Mouse (Mus musculus): ENCODE data around the gene Ttc36. TPM values are rescaled to one million over a fixed set of nuclear protein-coding genes. Genes with fewer than 3 reads are reported as not detected.
"Not testable (repeated sequence)": the region's sequence is repeated elsewhere in the genome, so short reads cannot be mapped to it uniquely, and the experiment has no call there.

Ttc36 gene
- total RNA-seq, 2 experiments from 2014 or later: 26.5 to 40.4 TPM

DNA sequence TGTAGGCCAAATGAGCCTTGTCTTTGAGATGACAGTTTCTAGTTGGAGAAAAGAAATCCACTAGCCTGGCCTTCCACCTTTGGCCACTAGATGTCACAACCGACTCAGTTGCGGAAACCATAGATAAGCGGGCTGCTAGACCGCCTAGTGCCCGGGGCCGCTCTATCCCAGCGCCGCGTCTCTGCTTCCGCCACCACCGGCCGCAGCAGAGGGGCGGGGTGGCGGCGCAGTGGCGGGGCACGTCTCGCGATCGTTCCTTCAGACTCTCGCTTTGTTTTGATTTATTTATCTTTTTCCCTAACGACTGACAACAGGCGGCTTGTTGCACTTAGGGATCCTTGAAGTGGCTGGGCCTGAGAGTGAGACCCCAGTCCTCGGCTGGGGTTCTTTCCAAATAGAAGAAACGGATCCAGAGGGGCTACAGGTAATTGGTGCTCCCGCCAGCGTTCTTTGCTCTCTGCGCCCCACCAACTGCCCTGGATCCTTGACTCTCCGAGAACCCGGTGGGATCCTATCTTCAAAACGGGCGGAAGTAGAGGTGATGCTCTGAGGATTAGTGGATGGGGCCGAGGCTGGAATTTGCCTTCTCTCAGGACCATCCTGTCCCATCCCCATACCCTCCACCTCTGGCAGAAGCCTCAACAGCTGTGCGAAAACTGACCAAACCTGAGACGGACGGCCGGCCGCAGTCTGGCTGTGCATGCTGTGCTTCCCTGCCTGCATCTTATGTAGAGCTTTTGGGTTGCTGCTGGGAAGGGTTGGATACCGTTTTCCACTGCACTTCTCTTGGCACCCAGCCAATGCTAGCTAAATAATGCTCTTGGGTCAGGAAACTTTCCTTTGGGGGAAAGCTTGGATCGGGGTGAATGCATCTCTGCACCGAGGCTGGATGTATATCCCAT lies 29.9 kb downstream of the Ttc36 start:
- DNase-seq (ENCODE audit: low spot score in 2 of 2): peak; percentile 79 to 87

DNA sequence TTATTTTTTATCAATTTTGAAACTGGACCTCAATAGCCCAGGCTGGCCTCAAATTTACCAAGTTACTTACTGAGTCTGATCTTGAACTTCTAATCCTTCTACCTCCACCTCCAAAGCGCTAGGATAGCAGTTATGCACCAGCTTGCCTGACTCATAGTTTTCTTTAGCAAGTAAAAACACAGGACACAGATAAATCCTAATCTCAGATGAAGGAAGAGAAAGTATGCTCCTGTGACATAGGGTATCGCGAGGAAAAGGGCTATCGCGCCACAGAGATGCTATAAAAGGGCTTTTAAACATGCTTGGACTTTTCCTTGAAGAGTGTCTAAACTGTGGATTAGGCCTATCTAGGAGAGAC lies 30.5 kb downstream of the Ttc36 start:
- no peak for DNase-seq (ENCODE audit: low spot score in 2 of 2)

DNA sequence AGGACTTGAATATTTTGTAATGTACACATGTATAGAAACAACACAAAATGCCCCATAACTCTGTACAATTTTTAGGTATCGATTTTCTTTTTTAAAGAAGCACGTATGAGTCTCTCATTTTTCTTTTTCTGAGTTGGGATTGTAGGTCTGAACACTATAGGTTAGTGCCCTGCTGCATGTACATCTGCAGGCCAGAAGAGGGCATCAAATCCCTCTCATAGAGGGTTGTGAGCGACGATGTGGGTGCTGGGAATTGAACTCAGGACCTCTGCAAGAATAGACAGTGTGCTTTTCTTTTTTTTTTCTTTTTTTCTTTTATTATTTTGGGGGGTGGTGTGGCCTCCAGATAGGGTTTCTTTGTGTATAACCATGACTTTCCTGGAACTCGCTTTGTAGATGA lies 31.5 kb downstream of the Ttc36 start:
- DNase-seq (ENCODE audit: low spot score in 2 of 2): no peak

DNA sequence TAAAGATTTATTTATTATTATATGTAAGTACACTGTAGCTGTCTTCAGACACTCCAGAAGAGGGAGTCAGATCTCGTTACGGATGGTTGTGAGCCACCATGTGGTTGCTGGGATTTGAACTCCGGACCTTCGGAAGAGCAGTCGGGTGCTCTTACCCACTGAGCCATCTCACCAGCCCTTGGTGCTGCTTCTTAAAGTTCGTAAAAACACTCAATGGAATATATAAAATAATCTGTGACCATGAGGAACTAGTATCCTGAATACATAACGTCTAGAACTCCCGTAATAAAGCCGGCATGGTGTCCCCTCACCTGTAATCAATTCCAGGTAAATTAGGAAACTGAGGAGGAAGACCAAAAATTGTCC lies 34.9 kb downstream of the Ttc36 start:
- DNase-seq (ENCODE audit: low spot score in 2 of 2): not testable (repeated sequence)

DNA sequence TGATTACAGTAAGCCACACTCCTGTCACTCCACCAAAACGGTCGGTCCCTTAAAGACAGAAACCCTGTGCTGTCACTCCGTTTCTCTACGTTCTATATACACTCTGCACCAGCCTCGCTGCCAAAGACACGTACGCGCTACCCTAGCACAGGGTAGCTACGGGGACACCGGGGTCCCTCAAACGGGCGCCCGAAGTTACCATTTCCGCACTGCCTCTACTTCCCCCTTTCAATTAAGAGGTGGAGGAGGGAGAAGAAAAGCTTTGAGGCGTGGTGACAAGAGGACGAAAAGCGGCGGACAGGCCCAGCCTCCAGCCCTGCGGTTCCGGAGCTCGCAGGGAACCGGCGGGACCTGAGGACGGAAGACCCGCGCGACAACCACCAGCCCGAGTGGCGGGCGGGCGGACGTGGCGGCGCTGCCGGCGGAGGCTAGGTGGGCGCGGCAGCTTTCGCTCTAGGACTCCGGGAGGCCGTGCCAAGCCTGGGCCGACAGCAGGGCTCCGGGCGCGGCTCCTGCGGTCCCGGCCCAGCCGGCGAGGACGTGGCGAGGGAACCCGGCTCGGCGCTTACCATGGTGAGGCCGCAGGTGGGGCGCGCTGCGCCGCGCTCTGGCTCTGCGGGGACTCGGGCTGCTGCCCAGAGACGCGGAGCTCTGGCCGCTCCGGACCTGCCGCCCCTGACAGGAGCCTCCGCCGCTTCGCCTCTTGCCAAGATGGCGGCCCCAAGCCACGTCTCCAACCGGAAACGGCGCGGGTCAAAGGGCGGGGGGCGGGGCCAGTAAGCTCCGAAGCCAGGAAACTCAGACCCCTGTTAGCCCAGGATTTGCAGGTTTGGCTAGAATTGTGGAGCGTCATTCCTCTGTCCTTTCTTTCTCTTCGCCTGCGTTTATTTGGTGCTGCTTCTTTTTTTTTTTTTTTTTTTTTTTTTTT lies 35.5 kb downstream of the Ttc36 start, which contains the start of the genes Arcn1 and Ift46:
TSS of gene Arcn1 (minus strand) at position 745 of the 928 bp plus-strand sequence.
TSS of gene Ift46 (plus strand) at position 808 of the 928 bp plus-strand sequence.
- peak; percentile 56 to 70 for DNase-seq (ENCODE audit: low spot score in 2 of 2)

GRCm38 (mm10) chr9:44760873-44761272 lies 42.0 kb downstream of the Ttc36 start:
- no peak for DNase-seq (ENCODE audit: low spot score in 2 of 2)

Other genes with a start within 250 kb of the Ttc36 start
- gene Cxcr5, start 241.2 kb downstream of the Ttc36 start, total RNA-seq (2021): under 1 TPM in 1 of 2 experiments, not detected in 1; 0.23 TPM
- gene Ddx6, start 198.2 kb downstream of the Ttc36 start, total RNA-seq (2021): 100 to 1,000 TPM; 146 to 157 TPM
- gene Treh, start 129.8 kb downstream of the Ttc36 start, total RNA-seq (2021): not detected
- gene Phldb1, start 67.9 kb downstream of the Ttc36 start, total RNA-seq (2021): 10 to 100 TPM; 58.5 to 76.1 TPM
- gene Arcn1, start 35.2 kb downstream of the Ttc36 start, total RNA-seq (2021): 100 to 1,000 TPM; 157 to 158 TPM
- gene Ift46, start 35.2 kb downstream of the Ttc36 start, total RNA-seq (2021): 100 to 1,000 TPM; 122 to 127 TPM
- gene Tmem25, start 3.8 kb downstream of the Ttc36 start, total RNA-seq (2021): 1 to 10 TPM; 8.6 to 9.5 TPM
- gene Kmt2a, start 78.2 kb upstream of the Ttc36 start, total RNA-seq (2021): 10 to 100 TPM; 38.2 to 40.3 TPM
- 100 to 1,000 TPM; 458 to 535 TPM for gene Atp5l, start 117.7 kb upstream of the Ttc36 start, total RNA-seq (2021)
- 10 to 100 TPM; 81.6 to 90.5 TPM for gene Ube4a, start 162.5 kb upstream of the Ttc36 start, total RNA-seq (2021)
- under 1 TPM in 1 of 2 experiments, not detected in 1; 0.76 TPM for gene Cd3g, start 177.4 kb upstream of the Ttc36 start, total RNA-seq (2021)
- under 1 TPM in 1 of 2 experiments, not detected in 1; 0.87 TPM for gene Cd3d, start 178.7 kb upstream of the Ttc36 start, total RNA-seq (2021)
- under 1 TPM in 1 of 2 experiments, not detected in 1; 0.93 TPM for gene Cd3e, start 206.6 kb upstream of the Ttc36 start, total RNA-seq (2021)
- 1 to 10 TPM; 7.2 to 7.4 TPM for gene Mpzl2, start 236.7 kb upstream of the Ttc36 start, total RNA-seq (2021)